Mouse (Mus musculus): Measurements from ENCODE around the gene Sptlc2. TPM values are rescaled to one million over a fixed set of nuclear protein-coding genes. Genes with fewer than 3 reads are reported as not detected.

Gene Sptlc2
- polyA plus RNA-seq, 1 experiment from 2014 or later = 73.2 TPM

DNA sequence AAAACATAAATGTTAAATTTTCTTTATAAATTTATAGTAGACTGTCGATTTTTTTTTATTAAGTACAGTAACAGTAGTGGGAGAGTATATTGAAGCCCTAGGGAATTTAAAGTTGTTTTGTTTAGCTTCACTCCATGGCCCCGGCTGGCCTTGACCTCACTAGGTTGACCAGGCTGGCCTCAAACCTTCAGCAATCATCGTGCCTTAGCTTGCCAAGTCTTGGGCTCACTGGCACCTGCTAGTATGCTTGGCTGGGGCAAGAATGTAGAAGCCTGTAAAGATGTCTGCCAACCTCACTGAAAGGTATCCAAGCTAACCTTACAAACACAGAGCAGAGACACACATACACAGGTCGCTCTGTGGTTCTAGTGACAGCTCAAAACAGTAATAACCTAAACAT, 55.6 kb downstream of the Sptlc2 start:
- no peaks in the 10 kb centered on the region for H3K9me3 ChIP-seq (replicated peaks; ENCODE audit: control insufficient read depth, low read length)
- H3K27me3 ChIP-seq (ENCODE audit: control insufficient read depth, insufficient read depth, low read length) = no peaks in the 10 kb centered on the region
- peaks cover 8% of the 10 kb centered on the region; the same call in 1 of the 2 replicates for H3K4me1 ChIP-seq (ENCODE audit: control insufficient read depth, insufficient read depth, low read length)
- H3K27ac ChIP-seq (ENCODE audit: low read depth, low read length) = no peak overlapping the region
- no peak overlapping the region for H3K4me3 ChIP-seq (ENCODE audit: low read depth, low read length)
- no peak overlapping the region for H3K9ac ChIP-seq (ENCODE audit: low read depth, low read length)
- H3K4me2 ChIP-seq = no peak overlapping the region
- ATAC-seq (replicated peaks; ENCODE audit: insufficient number of reproducible peaks, low FRiP score, low TSS enrichment) = no peak
- no peaks in the 10 kb centered on the region for H3K36me3 ChIP-seq (ENCODE audit: control insufficient read depth, insufficient read depth, low read length)
- 86% methylated on average over 4 of the region's 4 CpGs for WGBS (ENCODE audit: insufficient replicate concordance)

DNA sequence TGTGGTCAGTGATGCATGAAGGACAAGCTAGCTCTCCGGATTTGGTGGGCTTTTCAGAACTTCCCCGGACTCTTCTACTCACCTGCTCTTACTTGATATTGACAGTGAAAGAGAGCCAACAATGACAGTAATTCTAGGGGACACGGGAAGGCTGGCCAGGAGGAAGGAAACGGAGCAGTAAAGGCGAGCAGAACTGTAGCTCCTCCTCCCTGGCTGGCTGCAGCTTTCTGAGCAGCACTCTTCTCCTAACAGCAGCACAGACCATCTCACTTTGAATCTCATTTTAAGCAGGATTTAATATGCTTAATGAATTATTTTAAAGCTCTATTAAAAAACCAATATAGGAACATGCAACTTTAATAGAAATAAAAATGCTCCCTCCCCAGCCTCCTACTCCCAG, 56.2 kb downstream of the Sptlc2 start:
- no peak overlapping the region for H3K27ac ChIP-seq (ENCODE audit: low read depth, low read length)
- no peaks in the 10 kb centered on the region for H3K27me3 ChIP-seq (ENCODE audit: control insufficient read depth, insufficient read depth, low read length)
- no peaks in the 10 kb centered on the region for H3K9me3 ChIP-seq (replicated peaks; ENCODE audit: control insufficient read depth, low read length)
- no peak overlapping the region for H3K4me2 ChIP-seq
- H3K36me3 ChIP-seq (ENCODE audit: control insufficient read depth, insufficient read depth, low read length) = no peaks in the 10 kb centered on the region
- 51% methylated on average over 5 of the region's 5 CpGs for WGBS (ENCODE audit: insufficient replicate concordance)
- no peak overlapping the region for H3K4me3 ChIP-seq (ENCODE audit: low read depth, low read length)
- H3K4me1 ChIP-seq (ENCODE audit: control insufficient read depth, insufficient read depth, low read length) = peaks cover 8% of the 10 kb centered on the region; the same call in 1 of the 2 replicates
- H3K9ac ChIP-seq (ENCODE audit: low read depth, low read length) = no peak overlapping the region
- ATAC-seq (replicated peaks; ENCODE audit: insufficient number of reproducible peaks, low FRiP score, low TSS enrichment) = no peak

DNA sequence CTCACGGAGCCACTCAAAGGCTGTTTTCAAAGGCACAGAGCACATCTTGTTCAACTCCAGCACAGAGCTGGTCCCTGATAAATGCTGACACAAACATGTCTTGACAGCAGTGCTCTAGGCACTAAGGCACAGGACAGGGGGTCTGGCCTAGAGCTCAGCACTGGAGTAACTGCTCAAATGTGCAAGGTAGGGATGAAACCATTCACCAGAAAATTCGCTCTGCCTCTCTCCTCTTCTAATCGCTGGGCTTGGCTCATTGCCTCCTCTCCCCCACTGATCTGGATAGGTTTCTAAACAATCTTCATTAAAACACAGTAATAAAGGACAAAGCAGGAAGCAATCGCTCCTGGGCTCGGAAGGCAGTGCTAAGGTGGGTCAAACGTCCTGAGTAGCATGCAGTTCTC, 57.1 kb downstream of the Sptlc2 start:
- H3K4me2 ChIP-seq = no peak overlapping the region
- no peaks in the 10 kb centered on the region for H3K9me3 ChIP-seq (replicated peaks; ENCODE audit: control insufficient read depth, low read length)
- no peak for ATAC-seq (replicated peaks; ENCODE audit: insufficient number of reproducible peaks, low FRiP score, low TSS enrichment)
- no peaks in the 10 kb centered on the region for H3K36me3 ChIP-seq (ENCODE audit: control insufficient read depth, insufficient read depth, low read length)
- WGBS (ENCODE audit: insufficient replicate concordance) = 54% methylated on average over 6 of the region's 6 CpGs
- no peak overlapping the region for H3K9ac ChIP-seq (ENCODE audit: low read depth, low read length)
- peaks cover 8% of the 10 kb centered on the region; the same call in 1 of the 2 replicates for H3K4me1 ChIP-seq (ENCODE audit: control insufficient read depth, insufficient read depth, low read length)
- no peak overlapping the region for H3K4me3 ChIP-seq (ENCODE audit: low read depth, low read length)
- H3K27me3 ChIP-seq (ENCODE audit: control insufficient read depth, insufficient read depth, low read length) = no peaks in the 10 kb centered on the region
- H3K27ac ChIP-seq (ENCODE audit: low read depth, low read length) = no peak overlapping the region

DNA sequence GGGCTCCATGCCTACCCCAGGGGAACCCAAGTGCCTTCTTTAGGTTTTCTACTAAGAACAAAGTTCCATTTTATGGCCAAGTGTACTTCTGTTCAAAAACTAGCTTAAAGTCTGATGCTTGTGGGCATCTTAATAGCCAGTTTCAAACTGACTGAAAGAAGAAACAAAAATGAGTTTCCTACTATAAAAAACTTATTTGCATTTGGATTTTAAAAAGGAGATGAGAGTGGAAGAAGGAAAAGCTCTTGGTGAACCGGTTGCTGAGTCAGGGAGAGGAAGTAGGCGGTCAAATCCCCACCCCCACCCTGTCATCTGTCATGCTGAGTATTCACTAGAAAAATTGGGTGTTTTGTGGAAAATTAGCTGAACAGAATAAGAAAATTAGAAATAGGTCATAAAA, 57.9 kb downstream of the Sptlc2 start:
- no peaks in the 10 kb centered on the region for H3K27me3 ChIP-seq (ENCODE audit: control insufficient read depth, insufficient read depth, low read length)
- no peak overlapping the region for H3K27ac ChIP-seq (ENCODE audit: low read depth, low read length)
- H3K4me3 ChIP-seq (ENCODE audit: low read depth, low read length) = no peak overlapping the region
- 51% methylated on average over 2 of the region's 2 CpGs for WGBS (ENCODE audit: insufficient replicate concordance)
- H3K9me3 ChIP-seq (replicated peaks; ENCODE audit: control insufficient read depth, low read length) = no peaks in the 10 kb centered on the region
- H3K4me1 ChIP-seq (ENCODE audit: control insufficient read depth, insufficient read depth, low read length) = peaks cover 8% of the 10 kb centered on the region; the same call in 1 of the 2 replicates
- no peaks in the 10 kb centered on the region for H3K36me3 ChIP-seq (ENCODE audit: control insufficient read depth, insufficient read depth, low read length)
- H3K4me2 ChIP-seq = no peak overlapping the region
- no peak for ATAC-seq (replicated peaks; ENCODE audit: insufficient number of reproducible peaks, low FRiP score, low TSS enrichment)
- no peak overlapping the region for H3K9ac ChIP-seq (ENCODE audit: low read depth, low read length)

DNA sequence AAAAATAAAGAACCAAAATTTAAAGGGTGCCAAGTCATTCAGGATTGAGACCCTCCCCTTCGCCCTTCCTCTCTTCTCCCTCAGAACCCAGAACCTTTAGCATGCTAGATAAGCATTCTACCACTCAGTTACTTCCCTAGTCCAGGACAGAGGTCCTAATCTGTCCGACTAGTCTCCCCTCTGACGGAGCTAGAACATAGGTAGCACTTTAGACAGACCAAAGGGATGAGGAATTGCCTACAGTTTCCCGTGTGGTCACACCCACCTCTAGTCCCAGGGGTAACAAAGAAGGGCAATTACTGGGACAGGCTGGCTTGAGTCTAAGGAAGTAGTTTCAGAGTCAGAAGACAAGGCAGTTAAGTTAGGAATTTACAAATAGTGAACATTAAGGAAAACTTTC, 60.1 kb downstream of the Sptlc2 start:
- no peak for ATAC-seq (replicated peaks; ENCODE audit: insufficient number of reproducible peaks, low FRiP score, low TSS enrichment)
- no peaks in the 10 kb centered on the region for H3K27me3 ChIP-seq (ENCODE audit: control insufficient read depth, insufficient read depth, low read length)
- H3K9ac ChIP-seq (ENCODE audit: low read depth, low read length) = no peak overlapping the region
- no peak overlapping the region for H3K4me3 ChIP-seq (ENCODE audit: low read depth, low read length)
- no peak overlapping the region for H3K4me2 ChIP-seq
- H3K27ac ChIP-seq (ENCODE audit: low read depth, low read length) = no peak overlapping the region
- H3K4me1 ChIP-seq (ENCODE audit: control insufficient read depth, insufficient read depth, low read length) = peaks cover 8% of the 10 kb centered on the region; the same call in 1 of the 2 replicates
- WGBS (ENCODE audit: insufficient replicate concordance) = 34% methylated on average over 4 of the region's 4 CpGs
- H3K9me3 ChIP-seq (replicated peaks; ENCODE audit: control insufficient read depth, low read length) = no peaks in the 10 kb centered on the region
- no peaks in the 10 kb centered on the region for H3K36me3 ChIP-seq (ENCODE audit: control insufficient read depth, insufficient read depth, low read length)

DNA sequence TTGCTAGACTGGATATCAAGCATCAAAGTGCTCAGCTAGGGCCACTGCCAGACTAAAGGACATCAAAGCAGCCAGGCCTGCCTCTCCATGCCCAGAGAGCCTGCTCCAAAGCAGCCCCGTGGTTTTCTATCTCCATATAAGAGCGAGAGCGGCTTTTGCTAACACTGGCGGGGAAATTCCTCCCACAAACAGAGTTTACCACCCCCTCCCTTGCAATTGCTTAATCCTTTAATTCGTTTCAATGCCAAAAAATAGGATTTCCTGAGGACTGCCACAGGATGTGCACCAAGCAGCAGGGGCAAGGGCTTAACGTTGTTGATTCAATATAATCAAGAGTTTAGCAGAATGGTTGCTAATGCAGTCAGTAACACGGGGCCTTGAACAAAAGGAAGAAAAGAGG, 60.5 kb downstream of the Sptlc2 start:
- ATAC-seq (replicated peaks; ENCODE audit: insufficient number of reproducible peaks, low FRiP score, low TSS enrichment) = no peak
- no peaks in the 10 kb centered on the region for H3K9me3 ChIP-seq (replicated peaks; ENCODE audit: control insufficient read depth, low read length)
- no peak overlapping the region for H3K4me3 ChIP-seq (ENCODE audit: low read depth, low read length)
- no peaks in the 10 kb centered on the region for H3K27me3 ChIP-seq (ENCODE audit: control insufficient read depth, insufficient read depth, low read length)
- WGBS (ENCODE audit: insufficient replicate concordance) = 26% methylated on average over 7 of the region's 7 CpGs
- no peak overlapping the region for H3K27ac ChIP-seq (ENCODE audit: low read depth, low read length)
- no peak overlapping the region for H3K9ac ChIP-seq (ENCODE audit: low read depth, low read length)
- H3K36me3 ChIP-seq (ENCODE audit: control insufficient read depth, insufficient read depth, low read length) = no peaks in the 10 kb centered on the region
- peaks cover 8% of the 10 kb centered on the region; the same call in 1 of the 2 replicates for H3K4me1 ChIP-seq (ENCODE audit: control insufficient read depth, insufficient read depth, low read length)
- no peak overlapping the region for H3K4me2 ChIP-seq

DNA sequence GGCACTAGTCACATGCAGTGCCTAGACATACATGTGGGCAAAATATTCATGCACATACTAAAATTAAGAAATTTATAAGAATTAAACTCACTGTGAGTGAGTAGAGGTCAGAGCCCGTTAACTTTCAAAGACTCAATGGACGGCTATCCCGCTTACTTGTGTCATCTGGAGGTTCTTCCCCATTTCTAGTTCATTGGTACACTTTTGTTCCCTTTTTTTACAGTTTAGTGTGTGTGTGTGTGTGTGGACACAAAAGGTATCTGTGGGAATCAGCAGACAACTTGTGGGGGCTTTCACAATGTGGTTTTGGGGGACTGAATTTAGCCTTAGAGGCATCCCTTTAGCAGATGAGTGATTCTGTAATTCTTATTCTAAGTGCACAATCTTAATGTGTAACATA, 62.7 kb downstream of the Sptlc2 start:
- WGBS (ENCODE audit: insufficient replicate concordance) = 93% methylated on average over 3 of the region's 3 CpGs
- no peak overlapping the region for H3K4me3 ChIP-seq (ENCODE audit: low read depth, low read length)
- no peak overlapping the region for H3K27ac ChIP-seq (ENCODE audit: low read depth, low read length)
- peaks cover 5% of the 10 kb centered on the region; the same call in 1 of the 2 replicates for H3K4me1 ChIP-seq (ENCODE audit: control insufficient read depth, insufficient read depth, low read length)
- no peaks in the 10 kb centered on the region for H3K27me3 ChIP-seq (ENCODE audit: control insufficient read depth, insufficient read depth, low read length)
- H3K9ac ChIP-seq (ENCODE audit: low read depth, low read length) = no peak overlapping the region
- H3K9me3 ChIP-seq (replicated peaks; ENCODE audit: control insufficient read depth, low read length) = no peaks in the 10 kb centered on the region
- no peak for ATAC-seq (replicated peaks; ENCODE audit: insufficient number of reproducible peaks, low FRiP score, low TSS enrichment)
- no peak overlapping the region for H3K4me2 ChIP-seq
- no peaks in the 10 kb centered on the region for H3K36me3 ChIP-seq (ENCODE audit: control insufficient read depth, insufficient read depth, low read length)

DNA sequence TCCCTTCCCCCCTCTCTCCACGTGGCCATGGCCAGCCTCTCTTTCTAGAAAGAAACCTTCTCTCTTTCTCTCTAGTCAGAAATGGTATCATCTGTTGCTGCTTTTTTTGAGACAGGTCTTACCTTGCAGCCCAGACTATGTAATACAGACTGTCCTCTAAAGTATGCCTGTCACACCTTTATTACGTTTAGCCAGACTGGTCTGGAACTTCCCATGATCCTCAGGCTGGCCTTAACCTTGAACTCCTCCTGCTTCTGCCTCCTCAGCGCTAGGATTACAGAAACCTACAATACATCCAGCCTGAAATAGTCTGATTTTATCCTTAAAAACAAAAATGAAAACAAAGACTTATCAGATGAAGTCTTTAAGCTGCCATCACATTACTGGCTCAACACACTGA, 68.9 kb downstream of the Sptlc2 start:
- H3K4me1 ChIP-seq (ENCODE audit: control insufficient read depth, insufficient read depth, low read length) = no peaks in the 10 kb centered on the region
- H3K4me3 ChIP-seq (ENCODE audit: low read depth, low read length) = no peak overlapping the region
- WGBS (ENCODE audit: insufficient replicate concordance) = 89% methylated on average over 3 of the region's 3 CpGs

DNA sequence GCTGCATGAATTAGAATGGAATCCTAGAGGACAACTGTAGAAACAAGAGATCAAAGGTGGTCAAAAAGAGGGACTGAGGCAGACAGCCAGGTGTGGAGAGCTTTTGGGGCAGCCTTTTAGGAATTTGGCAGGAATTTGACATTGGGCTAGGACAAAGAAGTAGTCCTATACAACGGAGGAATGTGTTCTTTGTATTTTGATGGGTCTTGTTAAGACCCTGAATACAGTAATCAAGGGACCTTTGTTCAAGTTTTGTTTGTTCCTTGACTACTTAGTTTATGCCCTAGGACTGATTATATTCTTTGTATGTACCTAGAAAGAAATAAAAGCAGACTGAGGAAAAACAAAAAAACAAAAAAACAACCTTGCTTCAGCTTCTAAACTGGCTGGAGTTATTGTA, 70.2 kb downstream of the Sptlc2 start:
- no peak overlapping the region for H3K27ac ChIP-seq (ENCODE audit: low read depth, low read length)
- no peaks in the 10 kb centered on the region for H3K27me3 ChIP-seq (ENCODE audit: control insufficient read depth, insufficient read depth, low read length)
- no peak overlapping the region for H3K9ac ChIP-seq (ENCODE audit: low read depth, low read length)
- no peaks in the 10 kb centered on the region; the same call in 1 of the 2 replicates for H3K36me3 ChIP-seq (ENCODE audit: control insufficient read depth, insufficient read depth, low read length)
- 68% methylated on average over 1 of the region's 1 CpGs for WGBS (ENCODE audit: insufficient replicate concordance)
- no peaks in the 10 kb centered on the region for H3K4me1 ChIP-seq (ENCODE audit: control insufficient read depth, insufficient read depth, low read length)
- no peak overlapping the region for H3K4me3 ChIP-seq (ENCODE audit: low read depth, low read length)
- ATAC-seq (replicated peaks; ENCODE audit: insufficient number of reproducible peaks, low FRiP score, low TSS enrichment) = no peak
- no peak overlapping the region for H3K4me2 ChIP-seq
- no peaks in the 10 kb centered on the region for H3K9me3 ChIP-seq (replicated peaks; ENCODE audit: control insufficient read depth, low read length)

More for the DNA sequence above, 68.9 kb downstream of the Sptlc2 start:
- H3K36me3 ChIP-seq (ENCODE audit: control insufficient read depth, insufficient read depth, low read length) = no peaks in the 10 kb centered on the region
- no peak overlapping the region for H3K27ac ChIP-seq (ENCODE audit: low read depth, low read length)
- no peak overlapping the region for H3K4me2 ChIP-seq
- H3K9me3 ChIP-seq (replicated peaks; ENCODE audit: control insufficient read depth, low read length) = no peaks in the 10 kb centered on the region
- H3K9ac ChIP-seq (ENCODE audit: low read depth, low read length) = no peak overlapping the region
- H3K27me3 ChIP-seq (ENCODE audit: control insufficient read depth, insufficient read depth, low read length) = no peaks in the 10 kb centered on the region
- ATAC-seq (replicated peaks; ENCODE audit: insufficient number of reproducible peaks, low FRiP score, low TSS enrichment) = no peak
